Comparison of ENCODE assay signal across 19 mouse cellular contexts in the genomic region with DNA sequence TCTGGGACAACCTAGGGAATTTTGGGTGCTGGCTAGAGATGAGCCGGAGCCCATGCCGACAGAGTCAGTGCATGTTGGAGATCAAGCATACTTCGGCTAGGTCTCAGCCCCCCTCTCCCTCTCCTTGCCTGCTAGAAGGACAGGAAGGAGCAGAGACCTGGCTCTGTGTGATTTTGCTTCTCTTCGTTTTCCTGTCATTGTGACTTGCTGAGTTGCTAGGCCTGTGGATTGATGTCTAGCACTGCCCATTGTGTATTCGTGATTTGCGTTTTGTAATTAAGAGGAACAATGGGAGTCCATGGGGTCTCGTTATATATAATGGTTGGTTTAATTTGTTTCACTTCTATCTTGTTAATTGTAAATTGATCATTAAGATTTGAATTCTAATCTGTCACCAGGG.
DNase-seq lines count a peak whose midpoint lies in the region; ATAC-seq and TF ChIP-seq lines count a peak whose summit lies in the region.
"Had no signal": no experiment of that assay in that cellular context is flagged by ENCODE, and none has a peak within 500 bp of the region (broad histone marks: within the 10 kb centered on the region; RNA-seq: fewer than 3 reads in every experiment).

No protein-coding gene starts in this region.

- WGBS in lung, embryonic 14.5 days: 66% methylated on average over 7 of the region's 7 CpGs
- WGBS in hindbrain, embryonic 15.5 days: 31% methylated on average over 7 of the region's 7 CpGs
- WGBS in liver, embryonic 12.5 days (ENCODE audit: insufficient replicate concordance): 59% methylated on average over 7 of the region's 7 CpGs

- TF ChIP-seq CTCF in lung, embryonic 14.5 days (IDR thresholded peaks at IDR 0.05; ENCODE audit: low read depth): no peak

- no peaks in the 10 kb centered on the region for H3K9me3 ChIP-seq in lung, embryonic 14.5 days (ENCODE audit: low read depth, low read length)
- H3K9me3 ChIP-seq in hindbrain, embryonic 15.5 days: no peaks in the 10 kb centered on the region
- H3K9me3 ChIP-seq in liver, embryonic 12.5 days (replicated peaks): no peaks in the 10 kb centered on the region
- H3K9me3 ChIP-seq: embryonic facial prominence, embryonic 15.5 days; heart, embryonic 12.5 days; limb, embryonic 12.5 days; midbrain, embryonic 13.5 days had no signal

- H3K27ac ChIP-seq in lung, embryonic 14.5 days (ENCODE audit: low read depth): no peak overlapping the region
- 0 out of 2 replicates have a peak overlapping the region, but pooled peaks have one; percentile 42 for H3K27ac ChIP-seq in hindbrain, embryonic 15.5 days (replicated peaks)
- no peak overlapping the region for H3K27ac ChIP-seq in liver, embryonic 12.5 days
- H3K27ac ChIP-seq: embryonic facial prominence, embryonic 15.5 days; gastrocnemius, adult 2 months; left cerebral cortex, adult 2 months; limb, embryonic 12.5 days; liver, embryonic 14.5 days; midbrain, embryonic 13.5 days had no signal

- no peak overlapping the region for H3K4me3 ChIP-seq in lung, embryonic 14.5 days (ENCODE audit: low read depth, low read length)
- H3K4me3 ChIP-seq in hindbrain, embryonic 15.5 days: no peak overlapping the region
- no peak overlapping the region for H3K4me3 ChIP-seq in liver, embryonic 12.5 days
- H3K4me3 ChIP-seq: embryonic facial prominence, embryonic 15.5 days; gastrocnemius, adult 2 months; heart, embryonic 12.5 days; left cerebral cortex, adult 2 months; limb, embryonic 12.5 days; midbrain, embryonic 13.5 days had no signal

- H3K27me3 ChIP-seq in lung, embryonic 14.5 days (ENCODE audit: insufficient read depth, low read length): no peaks in the 10 kb centered on the region
- no peaks in the 10 kb centered on the region for H3K27me3 ChIP-seq in hindbrain, embryonic 15.5 days
- no peaks in the 10 kb centered on the region for H3K27me3 ChIP-seq in liver, embryonic 12.5 days (replicated peaks)
- H3K27me3 ChIP-seq: embryonic facial prominence, embryonic 15.5 days; heart, embryonic 12.5 days; limb, embryonic 12.5 days; midbrain, embryonic 13.5 days had no signal

- no peak overlapping the region for H3K4me2 ChIP-seq in lung, embryonic 14.5 days
- H3K4me2 ChIP-seq in hindbrain, embryonic 15.5 days: no peak overlapping the region
- no peak overlapping the region for H3K4me2 ChIP-seq in liver, embryonic 12.5 days
- H3K4me2 ChIP-seq: embryonic facial prominence, embryonic 15.5 days; heart, embryonic 12.5 days; limb, embryonic 12.5 days; midbrain, embryonic 13.5 days had no signal

- no peak overlapping the region for H3K9ac ChIP-seq in lung, embryonic 14.5 days
- H3K9ac ChIP-seq in hindbrain, embryonic 15.5 days: no peak overlapping the region
- H3K9ac ChIP-seq in liver, embryonic 12.5 days: no peak overlapping the region
- H3K9ac ChIP-seq: embryonic facial prominence, embryonic 15.5 days; heart, embryonic 12.5 days; limb, embryonic 12.5 days; liver, embryonic 14.5 days; midbrain, embryonic 13.5 days had no signal

- H3K4me1 ChIP-seq in lung, embryonic 14.5 days (ENCODE audit: insufficient read depth): no peaks in the 10 kb centered on the region
- H3K4me1 ChIP-seq in hindbrain, embryonic 15.5 days (replicated peaks): peaks cover 10% of the 10 kb centered on the region
- no peaks in the 10 kb centered on the region for H3K4me1 ChIP-seq in liver, embryonic 12.5 days
- H3K4me1 ChIP-seq: embryonic facial prominence, embryonic 15.5 days; heart, embryonic 12.5 days had no signal

- no peaks in the 10 kb centered on the region for H3K36me3 ChIP-seq in lung, embryonic 14.5 days (ENCODE audit: insufficient read depth)
- H3K36me3 ChIP-seq in hindbrain, embryonic 15.5 days: no peaks in the 10 kb centered on the region
- no peaks in the 10 kb centered on the region for H3K36me3 ChIP-seq in liver, embryonic 12.5 days
- H3K36me3 ChIP-seq: limb, embryonic 12.5 days had no signal

- ATAC-seq in lung, embryonic 14.5 days (ENCODE audit: insufficient read depth): no peak
- 0 out of 2 replicates have a peak, but pooled peaks have one; percentile 63 for ATAC-seq in hindbrain, embryonic 15.5 days (ENCODE audit: low FRiP score, low read depth)
- no peak for ATAC-seq in liver, embryonic 12.5 days
- ATAC-seq: intestine, postnatal 0 days had no signal

- DNase-seq in lung, embryonic 14.5 days: peak; percentile 11
- DNase-seq in lung, postnatal 14 days: no peak
- peak; percentile 45 for DNase-seq in thymus, postnatal 14 days
- no peak for DNase-seq in thymus, postnatal 25 days
- no peak for DNase-seq in kidney, adult 18-20 months
- DNase-seq: adrenal gland, postnatal 25 days; cerebellum, adult 9-10 months; gastrocnemius, adult 2 months; kidney, postnatal 10 days; lung, postnatal 4 days had no signal

Comparison
In these comparisons a context has a peak if more than half of its experiments do, and no peak if none do; other contexts are left out.
1. DNase-seq: peak in lung, embryonic 14.5 days (single experiment) and thymus, postnatal 14 days (single experiment); none in lung, postnatal 14 days (single experiment), thymus, postnatal 25 days (single experiment) and kidney, adult 18-20 months (single experiment).